Mouse (Mus musculus) stomach, embryonic 14.5 days (tissue): ENCODE measurements around the gene Cnnm2. TPM values are rescaled to one million over a fixed set of nuclear protein-coding genes. Genes with fewer than 3 reads are reported as not detected.

ENCODE experiments used
- ATAC-seq: fragments of 200-750 bp; cut with Nextera tagmentation; 2 replicates; pipeline ENCODE4 v1.8.0; 2017; ENCODE audit warnings: low read depth, moderate TSS enrichment; ENCODE audit not compliant: insufficient number of reproducible peaks, insufficient read depth, low FRiP score
- H3K27ac ChIP-seq: fragments of 300-500 bp; sonication (generic); 2 replicates; pipeline ENCODE4 v1.5.1; 2014; ENCODE audit warnings: mild to moderate bottlenecking, low read length, moderate library complexity, mixed read lengths
- H3K27me3 ChIP-seq: fragments of 300-500 bp; sonication (generic); 2 replicates; pipeline ENCODE4 v1.6.1; 2014; ENCODE audit warnings: low read length, control low read depth, mixed read lengths; ENCODE audit not compliant: control insufficient read depth, insufficient read depth
- H3K36me3 ChIP-seq: fragments of 300-500 bp; sonication (generic); 2 replicates; pipeline ENCODE4 v1.6.1; 2014; ENCODE audit warnings: mild to moderate bottlenecking, control low read depth, low read length, moderate library complexity, mixed read lengths; ENCODE audit not compliant: control insufficient read depth, insufficient read depth
- H3K4me1 ChIP-seq: fragments of 300-500 bp; sonication (generic); 2 replicates; pipeline ENCODE4 v1.6.1; 2014; ENCODE audit warnings: low read length, control low read depth, mixed read lengths; ENCODE audit not compliant: control insufficient read depth, insufficient read depth
- H3K4me2 ChIP-seq: fragments of 300-500 bp; sonication (generic); replicated peaks from 2 replicates; pipeline ENCODE4 v1.6.1; 2014; ENCODE audit warnings: low read depth, low read length, control low read depth
- H3K4me3 ChIP-seq: fragments of 300-500 bp; sonication (generic); 2 replicates; pipeline ENCODE4 v1.5.1; 2014; ENCODE audit warnings: low read depth, low read length, control low read depth
- H3K9ac ChIP-seq: fragments of 300-500 bp; sonication (generic); replicated peaks from 2 replicates; pipeline ENCODE4 v1.6.1; 2014; ENCODE audit warnings: low read depth, mild to moderate bottlenecking, control low read depth, low read length, moderate library complexity, mixed read lengths
- H3K9me3 ChIP-seq: fragments of 300-500 bp; sonication (generic); 2 replicates; pipeline ENCODE4 v1.6.1; 2016; ENCODE audit warnings: low read depth, low read length, control low read depth; ENCODE audit not compliant: control insufficient read depth
- WGBS: fragments of 180-500 bp; shearing (Covaris S2); extraction: QIAGEN DNeasy Blood & Tissue Kit; methylation state at CpG from one replicate; pipeline ENCODE4 v1.1.7; 2014; 5-methylcytosine and 5-hydroxymethylcytosine counted together
- polyA plus RNA-seq: library from polyadenylated mRNA; unstranded; fragments of >200 nt; fragmentation: Nextera tagmentation; extraction: Ambion mirVana; gene quantifications from 2 replicates; pipeline ENCODE4 v1.2.1, GENCODE M21; 2014

The Cnnm2 gene
- polyA plus RNA-seq, 1 experiment from 2014 or later, result 2.5 TPM

DNA sequence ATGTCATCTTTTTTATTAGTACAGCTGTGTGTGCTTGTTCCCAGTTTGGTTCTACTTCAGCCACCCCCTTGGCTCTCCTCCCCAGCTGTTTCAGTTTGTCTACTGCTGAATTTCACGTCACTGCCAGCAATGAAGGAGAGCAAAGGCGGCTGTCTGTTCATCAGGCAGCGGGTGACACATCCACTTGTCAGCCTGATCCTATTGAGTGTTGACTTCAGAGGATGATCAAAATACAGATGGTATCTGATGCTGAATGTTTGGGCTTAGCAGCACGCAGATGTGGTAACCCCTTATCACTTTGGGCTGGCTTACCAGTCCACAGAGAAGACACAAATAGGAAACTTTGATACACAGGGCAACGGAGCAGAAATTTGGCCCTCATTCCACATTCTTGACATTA, 85.1 kb downstream of the Cnnm2 start:
- no peak overlapping the region for H3K4me2 ChIP-seq
- H3K27ac ChIP-seq, result no peak overlapping the region
- no peaks in the 10 kb centered on the region for H3K36me3 ChIP-seq
- no peak for ATAC-seq
- no peaks in the 10 kb centered on the region for H3K4me1 ChIP-seq
- H3K27me3 ChIP-seq, result no peaks in the 10 kb centered on the region
- H3K9me3 ChIP-seq, result no peaks in the 10 kb centered on the region
- H3K4me3 ChIP-seq, result no peak overlapping the region
- WGBS, result 78% methylated on average over 5 of the region's 5 CpGs
- no peak overlapping the region for H3K9ac ChIP-seq

DNA sequence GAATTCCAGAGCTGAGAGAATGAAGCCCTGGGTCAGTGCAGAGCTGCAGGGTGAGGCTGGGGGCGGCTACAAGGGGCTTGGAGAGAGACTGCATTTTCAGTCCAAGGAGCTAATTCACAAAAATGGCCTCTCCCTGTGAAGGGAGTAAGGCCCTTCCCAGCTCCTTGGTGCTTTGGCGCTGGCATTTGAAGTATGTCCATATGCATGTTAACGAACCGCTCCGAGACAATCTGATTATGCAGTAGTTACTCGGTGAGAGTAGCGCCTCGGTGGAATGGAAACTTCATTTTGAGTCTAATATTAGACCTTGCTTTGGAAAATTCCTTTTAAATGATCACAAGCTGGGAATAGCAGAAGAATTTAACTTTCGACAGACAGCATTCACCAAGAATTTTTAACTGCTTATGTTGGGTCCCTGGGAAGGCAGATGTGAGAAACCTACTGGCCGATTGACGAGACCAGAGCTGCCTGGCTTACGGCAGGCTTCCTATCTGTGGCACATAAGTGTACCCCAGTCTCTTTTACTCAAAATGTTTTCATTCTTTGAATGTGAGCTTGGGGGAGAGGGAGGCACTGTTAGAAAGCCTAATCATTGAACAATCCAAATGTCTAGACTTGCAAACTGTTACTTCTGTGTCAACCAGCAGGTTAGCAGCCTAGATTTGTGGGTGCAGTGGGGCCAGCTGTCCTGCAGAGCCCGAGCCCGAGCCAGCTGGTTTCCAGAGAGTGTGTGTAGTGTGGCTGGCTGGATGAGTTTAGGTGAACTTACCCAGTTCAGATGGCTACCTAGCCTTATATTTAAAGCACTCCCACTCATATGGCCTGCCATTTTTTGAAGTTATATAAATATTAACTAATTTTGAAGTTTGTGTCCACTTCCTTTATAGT, 87.2 kb downstream of the Cnnm2 start:
- no peak for ATAC-seq
- Histone ChIP-seq H3K27me3 (no peaks in the 10 kb centered on the region), H3K9ac (no peak overlapping the region), H3K9me3 (no peaks in the 10 kb centered on the region), H3K27ac (no peak overlapping the region), H3K36me3 (no peaks in the 10 kb centered on the region), H3K4me2 (no peak overlapping the region), H3K4me3 (no peak overlapping the region), H3K4me1 (no peaks in the 10 kb centered on the region)
- WGBS, result 76% methylated on average over 14 of the region's 14 CpGs

DNA sequence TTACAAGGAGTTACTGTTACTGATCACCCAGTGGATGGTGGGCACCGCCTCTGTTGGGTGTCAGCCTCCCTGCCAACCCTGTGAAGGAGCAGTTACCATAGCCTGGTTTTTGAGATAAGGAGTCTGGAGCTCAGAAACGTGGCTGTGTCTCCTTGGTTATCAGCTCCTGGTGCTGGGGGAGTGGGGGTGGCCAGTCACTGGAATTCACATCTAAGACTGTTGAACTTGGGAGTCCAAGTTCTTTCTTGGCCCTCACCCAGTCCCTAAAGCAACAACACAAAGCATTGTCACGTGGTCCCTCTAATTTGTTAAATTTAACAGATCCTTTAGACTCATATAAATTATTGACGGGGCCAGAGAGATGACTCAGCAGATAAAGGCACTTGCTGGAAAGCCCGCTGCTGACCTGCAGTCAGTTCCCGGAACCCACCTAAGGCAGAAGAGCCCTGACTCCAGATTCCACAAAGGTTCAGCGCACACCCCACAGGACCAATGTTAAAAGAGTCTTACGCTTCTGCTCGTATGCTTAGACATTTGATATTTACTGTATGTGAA, 88.1 kb downstream of the Cnnm2 start:
- no peaks in the 10 kb centered on the region for H3K9me3 ChIP-seq
- H3K4me1 ChIP-seq, result no peaks in the 10 kb centered on the region
- ATAC-seq, result peak; percentile 80; the same call in 1 of the 2 replicates
- H3K4me2 ChIP-seq, result no peak overlapping the region
- H3K36me3 ChIP-seq, result no peaks in the 10 kb centered on the region
- no peak overlapping the region for H3K9ac ChIP-seq
- H3K27ac ChIP-seq, result no peak overlapping the region
- H3K27me3 ChIP-seq, result no peaks in the 10 kb centered on the region
- no peak overlapping the region for H3K4me3 ChIP-seq
- WGBS, result 51% methylated on average over 9 of the region's 9 CpGs

DNA sequence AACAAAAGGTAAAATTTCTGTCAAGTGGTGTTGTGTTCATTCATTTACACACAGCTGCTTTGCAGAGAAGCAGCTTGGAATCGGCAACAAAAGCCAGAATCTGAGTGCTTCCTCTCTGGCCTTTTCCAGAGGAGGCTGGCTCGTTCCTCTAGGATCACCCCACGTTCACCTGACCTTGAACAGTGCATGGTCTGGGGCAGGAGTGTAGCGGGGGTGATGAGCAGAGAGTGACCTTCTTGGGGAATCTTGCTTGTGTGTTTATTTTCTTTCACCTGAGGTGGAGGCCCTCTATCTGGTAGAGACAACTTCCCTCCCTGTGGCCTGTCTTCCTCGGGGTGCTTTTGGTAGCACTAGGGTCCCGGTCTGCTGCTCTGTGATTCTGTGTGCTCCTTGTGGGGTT, 94.8 kb downstream of the Cnnm2 start:
- H3K9ac ChIP-seq, result no peak overlapping the region
- H3K4me1 ChIP-seq, result 0 out of 2 replicates have a peak, but pooled peaks cover 3% of the 10 kb centered on the region
- no peak overlapping the region for H3K4me3 ChIP-seq
- no peak for ATAC-seq
- no peaks in the 10 kb centered on the region for H3K36me3 ChIP-seq
- 48% methylated on average over 6 of the region's 6 CpGs for WGBS
- no peak overlapping the region for H3K4me2 ChIP-seq
- no peak overlapping the region for H3K27ac ChIP-seq
- H3K27me3 ChIP-seq, result no peaks in the 10 kb centered on the region
- H3K9me3 ChIP-seq, result no peaks in the 10 kb centered on the region

DNA sequence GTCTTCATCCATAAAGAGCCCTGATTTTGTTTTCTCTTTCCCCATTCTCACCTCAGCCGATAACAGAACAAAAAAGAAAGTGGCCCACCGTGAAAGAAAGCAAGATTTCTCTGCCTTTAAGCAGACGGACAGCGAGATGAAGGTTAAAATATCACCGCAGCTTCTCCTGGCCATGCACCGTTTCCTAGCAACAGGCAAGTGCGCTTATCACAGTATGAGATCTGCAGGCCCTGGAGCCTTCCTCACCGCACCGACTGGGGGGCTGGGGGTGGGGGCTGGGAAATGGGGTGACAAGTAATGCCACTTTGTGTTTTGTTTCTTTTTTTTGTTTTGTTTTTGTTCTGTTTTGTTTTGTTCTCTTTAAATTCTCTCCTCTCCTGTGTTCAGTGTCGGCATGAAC, 95.4 kb downstream of the Cnnm2 start:
- H3K9me3 ChIP-seq, result no peaks in the 10 kb centered on the region
- H3K9ac ChIP-seq, result no peak overlapping the region
- H3K36me3 ChIP-seq, result no peaks in the 10 kb centered on the region
- no peak overlapping the region for H3K4me2 ChIP-seq
- no peaks in the 10 kb centered on the region for H3K27me3 ChIP-seq
- WGBS, result 27% methylated on average over 10 of the region's 10 CpGs
- H3K27ac ChIP-seq, result no peak overlapping the region
- no peak overlapping the region for H3K4me3 ChIP-seq
- ATAC-seq, result no peak
- 0 out of 2 replicates have a peak, but pooled peaks cover 3% of the 10 kb centered on the region for H3K4me1 ChIP-seq

DNA sequence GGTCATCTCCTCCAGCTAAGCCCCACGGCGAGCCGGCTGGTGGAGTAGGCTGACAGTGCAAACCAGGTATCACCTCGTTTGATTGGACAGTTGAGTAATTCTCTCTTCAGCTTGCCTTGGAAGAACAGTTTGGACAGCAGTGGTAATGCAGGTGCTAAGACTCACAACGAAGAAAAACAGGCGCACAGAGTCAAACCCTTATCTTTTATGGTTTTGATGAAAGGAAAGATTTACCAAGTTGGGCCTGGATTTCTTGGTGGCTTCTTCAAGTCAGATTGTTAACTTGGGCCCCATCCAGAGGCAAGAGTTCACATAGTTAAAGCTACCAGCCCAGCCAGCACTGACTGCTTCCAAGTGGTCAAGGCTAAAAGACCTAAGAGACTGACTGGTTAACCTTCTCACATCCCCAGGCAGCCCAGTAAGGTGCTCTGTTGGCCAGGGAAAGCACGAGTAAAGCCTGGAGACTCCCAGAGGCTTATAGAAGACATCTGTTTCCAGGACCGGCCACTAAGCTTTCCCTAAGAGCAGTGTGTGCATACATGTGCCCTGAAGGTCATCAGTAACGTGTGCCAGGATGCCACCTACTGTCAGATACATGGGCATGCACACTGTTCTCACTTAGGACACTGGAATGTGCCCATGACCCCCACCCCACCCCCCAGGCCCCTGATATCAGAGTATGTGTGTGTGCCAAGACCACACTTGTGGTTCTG, 96.0 kb downstream of the Cnnm2 start:
- no peaks in the 10 kb centered on the region for H3K27me3 ChIP-seq
- peaks cover 8% of the 10 kb centered on the region; the same call in 1 of the 2 replicates for H3K4me1 ChIP-seq
- no peak overlapping the region for H3K4me2 ChIP-seq
- H3K4me3 ChIP-seq, result no peak overlapping the region
- 45% methylated on average over 9 of the region's 9 CpGs for WGBS
- H3K9ac ChIP-seq, result no peak overlapping the region
- H3K36me3 ChIP-seq, result no peaks in the 10 kb centered on the region
- H3K27ac ChIP-seq, result no peak overlapping the region
- 0 out of 2 replicates have a peak, but pooled peaks have one; percentile 28 for ATAC-seq
- no peaks in the 10 kb centered on the region for H3K9me3 ChIP-seq

DNA sequence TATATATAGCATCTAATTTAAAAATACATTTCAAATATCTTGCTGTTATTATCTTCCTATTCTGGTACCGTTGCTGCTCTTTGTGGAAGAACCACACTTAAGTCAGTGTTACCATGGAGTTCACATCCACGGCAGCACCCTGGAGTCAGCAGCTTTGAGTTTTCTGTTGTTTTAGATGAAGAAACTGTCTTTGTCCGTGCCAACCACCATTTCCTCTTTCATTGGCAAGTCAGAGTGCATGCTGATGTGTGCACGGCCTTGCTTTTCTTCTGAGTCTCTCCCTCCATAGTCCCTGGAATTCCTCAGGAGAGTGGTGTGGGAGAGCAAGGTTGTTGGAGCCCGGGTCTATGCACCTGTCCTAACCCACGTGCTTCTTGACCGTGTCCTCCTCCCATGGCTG, 96.8 kb downstream of the Cnnm2 start:
- peaks cover 10% of the 10 kb centered on the region; the same call in 1 of the 2 replicates for H3K4me1 ChIP-seq
- no peak for ATAC-seq
- H3K27me3 ChIP-seq, result no peaks in the 10 kb centered on the region
- H3K9me3 ChIP-seq, result no peaks in the 10 kb centered on the region
- WGBS, result 90% methylated on average over 7 of the region's 7 CpGs
- no peak overlapping the region for H3K27ac ChIP-seq
- H3K9ac ChIP-seq, result no peak overlapping the region
- H3K4me3 ChIP-seq, result no peak overlapping the region
- no peak overlapping the region for H3K4me2 ChIP-seq
- H3K36me3 ChIP-seq, result no peaks in the 10 kb centered on the region

DNA sequence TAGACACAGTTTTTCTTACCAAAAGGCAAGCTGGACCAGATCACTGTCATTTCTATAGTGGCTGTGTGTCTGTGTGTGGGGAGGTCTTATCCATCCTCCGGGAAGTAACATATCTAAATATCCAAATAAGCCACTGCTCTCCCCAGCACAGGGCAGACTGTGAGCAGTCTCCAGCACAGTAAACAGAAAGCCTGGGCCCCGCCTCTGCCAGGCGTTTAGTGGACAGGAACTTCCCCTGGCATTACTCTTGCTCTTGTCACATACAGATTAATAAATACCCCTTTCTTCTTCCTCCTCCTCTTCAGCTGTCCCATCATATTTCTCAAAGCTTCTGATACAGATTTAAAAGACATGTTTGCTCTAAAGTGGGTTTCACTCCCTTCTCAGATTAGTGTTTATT, 101.2 kb downstream of the Cnnm2 start:
- H3K36me3 ChIP-seq, result no peaks in the 10 kb centered on the region
- no peak overlapping the region for H3K4me2 ChIP-seq
- H3K27me3 ChIP-seq, result no peaks in the 10 kb centered on the region
- H3K4me1 ChIP-seq, result peaks cover 7% of the 10 kb centered on the region; the same call in 1 of the 2 replicates
- ATAC-seq, result no peak
- H3K9ac ChIP-seq, result no peak overlapping the region
- no peaks in the 10 kb centered on the region for H3K9me3 ChIP-seq
- H3K4me3 ChIP-seq, result no peak overlapping the region
- WGBS, result 13% methylated on average over 3 of the region's 3 CpGs
- no peak overlapping the region for H3K27ac ChIP-seq
